Mouse (Mus musculus) retina, embryonic 14.5 days (tissue): ENCODE measurements at regions not wholly inside any gene's neighbourhood (a gene's known extent, or its start where the extent isn't known, plus 50 kb on each side); places are given as distances from the start of the nearest gene placed in this dataset.
A peak's percentile ranks its signal among the peaks of the same experiment; 100 is the strongest.

ENCODE experiments used
- DNase-seq: peaks from one replicate; pipeline ENCODE4 v3.0.0-alpha.2; 2015; ENCODE audit warnings: low spot score

GRCm38 (mm10) chr1:154080505-154081380 is 120.2 kb upstream of the Zfp648 start:
- DNase-seq: no peak

- DNase-seq: no peak
Measured at GRCm38 (mm10) chr1:154086145-154086544, 114.8 kb upstream of the Zfp648 start.

- DNase-seq: no peak
Measured at GRCm38 (mm10) chr1:154089815-154090214, 111.2 kb upstream of the Zfp648 start.

GRCm38 (mm10) chr1:154090521-154091490 is 110.2 kb upstream of the Zfp648 start:
- no peak for DNase-seq

GRCm38 (mm10) chr1:154093549-154093948 is 107.4 kb upstream of the Zfp648 start:
- DNase-seq: no peak

- DNase-seq: no peak
Measured at GRCm38 (mm10) chr1:154094357-154094756, 106.6 kb upstream of the Zfp648 start.

- DNase-seq: no peak
Measured at GRCm38 (mm10) chr1:154096113-154096512, 104.9 kb upstream of the Zfp648 start.

- no peak for DNase-seq
Measured at GRCm38 (mm10) chr1:154096911-154097310, 104.1 kb upstream of the Zfp648 start.

- DNase-seq: no peak
Measured at GRCm38 (mm10) chr1:154097656-154098055, 103.3 kb upstream of the Zfp648 start.

GRCm38 (mm10) chr1:154100556-154100955 is 100.4 kb upstream of the Zfp648 start:
- DNase-seq: no peak

- DNase-seq: no peak
Measured at GRCm38 (mm10) chr1:154101433-154101832, 99.6 kb upstream of the Zfp648 start.

GRCm38 (mm10) chr1:154102191-154102590 is 98.8 kb upstream of the Zfp648 start:
- DNase-seq: no peak

- peak; percentile 62 for DNase-seq
Measured at GRCm38 (mm10) chr1:154102871-154103596, 98.0 kb upstream of the Zfp648 start.

GRCm38 (mm10) chr1:154103597-154103923 is 97.4 kb upstream of the Zfp648 start:
- DNase-seq: no peak

- no peak for DNase-seq
Measured at GRCm38 (mm10) chr1:154104006-154104600, 96.9 kb upstream of the Zfp648 start.

GRCm38 (mm10) chr1:154104779-154105178 is 96.2 kb upstream of the Zfp648 start:
- no peak for DNase-seq

- DNase-seq: no peak
Measured at GRCm38 (mm10) chr1:154112500-154112899, 88.5 kb upstream of the Zfp648 start.

GRCm38 (mm10) chr1:154113291-154114050 is 87.5 kb upstream of the Zfp648 start:
- DNase-seq: no peak

GRCm38 (mm10) chr1:154116188-154116710 is 84.7 kb upstream of the Zfp648 start:
- DNase-seq: no peak

- peak; percentile 23 for DNase-seq
Measured at GRCm38 (mm10) chr1:154117346-154117687, 83.7 kb upstream of the Zfp648 start.
